Mouse (Mus musculus) G1E (cell line): ENCODE data around the gene Emilin2.

Experiments used
- CTCF ChIP-seq: IDR thresholded peaks from 2 replicates; pipeline ENCODE4 v1.5.1; 2012; ENCODE audit warnings: low read depth, low read length, inconsistent platforms, mixed read lengths
- GATA1 ChIP-seq: IDR thresholded peaks from 2 replicates; pipeline ENCODE4 v1.6.1; 2012; ENCODE audit warnings: borderline replicate concordance, low read length, inconsistent platforms, mixed read lengths

DNA sequence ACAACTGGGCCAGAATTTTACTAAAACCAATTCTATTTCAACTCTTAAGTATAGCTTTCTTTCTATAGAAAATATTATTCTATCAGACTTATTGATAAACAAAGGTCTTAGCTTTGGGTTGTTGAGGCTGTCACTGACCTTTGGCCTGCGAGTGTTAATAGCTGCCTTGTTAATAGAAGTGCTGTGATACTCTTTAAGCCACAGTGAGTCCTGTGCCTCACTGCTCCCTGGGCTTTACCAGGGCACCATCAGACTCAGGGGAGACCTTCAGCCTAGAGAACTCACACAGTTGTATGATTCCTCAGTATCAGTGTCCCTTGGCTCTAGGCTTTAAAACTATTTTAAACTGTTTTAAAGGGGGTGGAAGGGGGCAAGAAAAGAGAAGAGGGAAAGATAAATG is 103.4 kb downstream of the Emilin2 start:
- TF ChIP-seq CTCF = no peak
- TF ChIP-seq GATA1 = no peak
